Mouse (Mus musculus) CH12.LX (cell line): ENCODE data around the gene Ehf.

Experiments used
- CTCF ChIP-seq, 2 experiments: IDR thresholded peaks in 1 of 2; conservative IDR thresholded peaks in 1 of 2; 2 replicates each; pipeline ENCODE4 v1.5.1; 2011 to 2012; ENCODE audit warnings: low read depth in 2 of 2, low read length in 2 of 2, improper control_type of control experiment in 1 of 2, inconsistent platforms in 1 of 2, mild to moderate bottlenecking in 1 of 2, moderate library complexity in 1 of 2
- EP300 ChIP-seq: IDR thresholded peaks from 2 replicates; pipeline ENCODE4 v1.6.1; 2011; ENCODE audit warnings: low read length, improper control_type of control experiment
- POLR2A ChIP-seq: IDR thresholded peaks from 2 replicates; pipeline ENCODE4 v1.6.1; 2011; ENCODE audit warnings: low read depth, mild to moderate bottlenecking, improper control_type of control experiment, low read length
- ZNF384 ChIP-seq: IDR thresholded peaks from 2 replicates; pipeline ENCODE4 v1.6.1; 2012; ENCODE audit warnings: low read depth, low read length, improper control_type of control experiment, inconsistent platforms

DNA sequence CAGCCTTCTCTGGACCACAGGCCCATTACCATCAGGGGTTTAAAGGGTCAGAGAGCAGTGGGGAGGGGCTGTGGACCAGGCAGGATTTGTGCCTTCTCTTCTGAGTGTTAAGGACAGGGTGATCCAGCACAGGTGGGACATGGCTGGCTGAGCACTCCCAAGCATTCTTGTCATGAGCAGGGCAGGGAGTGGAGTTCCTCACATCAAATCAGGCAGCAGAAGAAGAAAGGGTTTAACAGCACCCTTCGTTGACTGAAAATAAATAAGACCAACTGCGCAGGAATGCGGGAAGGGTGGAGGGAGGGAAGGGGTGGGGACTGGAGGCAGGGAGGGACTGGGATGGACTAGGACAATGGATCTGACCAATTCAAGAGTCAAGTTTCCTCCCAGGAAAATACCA, 8.6 kb downstream of the Ehf start:
- no peak for TF ChIP-seq POLR2A
- TF ChIP-seq CTCF (conservative IDR thresholded peaks at IDR 0.05 in 1 of 2, IDR thresholded peaks at IDR 0.05 in 1 of 2; ENCODE audit: low read depth in 2 of 2, low read length in 2 of 2) = no peak
- TF ChIP-seq ZNF384 = no peak
- TF ChIP-seq EP300 = no peak
